Mouse (Mus musculus) spleen, adult 2 months (tissue): ENCODE data around the gene Afap1.

ENCODE experiments used
- CTCF ChIP-seq: fragments of 200-500 bp; IDR thresholded peaks from 2 replicates; pipeline ENCODE4 v1.5.1; 2011; ENCODE audit warnings: mild to moderate bottlenecking, inconsistent platforms; ENCODE audit not compliant: insufficient read depth, insufficient read length, insufficient replicate concordance; ENCODE audit errors: extremely low read depth
- POLR2A ChIP-seq: fragments of 200-500 bp; IDR thresholded peaks from 2 replicates; pipeline ENCODE4 v1.6.1; 2011; ENCODE audit warnings: low read depth, low read length, inconsistent platforms

GRCm38 (mm10) chr5:35888959-35889358 lies 4.2 kb upstream of the Afap1 start:
- no peak for TF ChIP-seq CTCF
- TF ChIP-seq POLR2A, result no peak
